Mouse (Mus musculus) limb, embryonic 11.5 days (tissue): ENCODE data around the gene Nos1. TPM values are rescaled to one million over a fixed set of nuclear protein-coding genes. Genes with fewer than 3 reads are reported as not detected.

Experiments used
- ATAC-seq: fragments of 200-750 bp; cut with Nextera tagmentation; 2 replicates; pipeline ENCODE4 v1.8.0; 2017; ENCODE audit warnings: low read depth; ENCODE audit not compliant: insufficient number of reproducible peaks, low FRiP score, low TSS enrichment
- DNase-seq: peaks from one replicate; pipeline ENCODE4 v3.0.0-alpha.2; 2015; ENCODE audit warnings: low spot score
- H3K27ac ChIP-seq: fragments of 300-500 bp; sonication (generic); replicated peaks from 2 replicates; pipeline ENCODE4 v1.5.1; 2014; ENCODE audit warnings: low read depth, mild to moderate bottlenecking, low read length
- H3K27me3 ChIP-seq: fragments of 300-500 bp; sonication (generic); 2 replicates; pipeline ENCODE4 v1.6.1; 2014; ENCODE audit warnings: mild to moderate bottlenecking, low read length, mixed read lengths; ENCODE audit not compliant: control insufficient read depth, insufficient read depth
- H3K36me3 ChIP-seq: fragments of 300-500 bp; sonication (generic); 2 replicates; pipeline ENCODE4 v1.6.1; 2014; ENCODE audit warnings: mild to moderate bottlenecking, low read length, moderate library complexity, mixed read lengths; ENCODE audit not compliant: control insufficient read depth, insufficient read depth
- H3K4me1 ChIP-seq: fragments of 300-500 bp; sonication (generic); 2 replicates; pipeline ENCODE4 v1.6.1; 2014; ENCODE audit warnings: low read length, mixed read lengths; ENCODE audit not compliant: control insufficient read depth, insufficient read depth
- H3K4me2 ChIP-seq: fragments of 300-500 bp; sonication (generic); 2 replicates; pipeline ENCODE4 v1.6.1; 2014; ENCODE audit warnings: low read depth, mild to moderate bottlenecking, moderate library complexity; ENCODE audit not compliant: severe bottlenecking
- H3K4me3 ChIP-seq: fragments of 300-500 bp; sonication (generic); 2 replicates; pipeline ENCODE4 v1.5.1; 2014; ENCODE audit warnings: low read depth, low read length
- H3K9ac ChIP-seq: fragments of 300-500 bp; sonication (generic); 2 replicates; pipeline ENCODE4 v1.6.1; 2014; ENCODE audit warnings: mild to moderate bottlenecking, low read length
- H3K9me3 ChIP-seq: fragments of 300-500 bp; sonication (generic); 2 replicates; pipeline ENCODE4 v1.6.1; 2016; ENCODE audit warnings: low read length; ENCODE audit not compliant: control insufficient read depth
- WGBS: fragments of 180-500 bp; shearing (Covaris S2); extraction: QIAGEN DNeasy Blood & Tissue Kit; methylation state at CpG from one replicate; pipeline ENCODE4 v1.1.7; 2014; 5-methylcytosine and 5-hydroxymethylcytosine counted together
- polyA plus RNA-seq: library from polyadenylated mRNA; unstranded; fragments of >200 nt; fragmentation: Nextera tagmentation; extraction: Ambion mirVana; gene quantifications from 2 replicates; pipeline ENCODE4 v1.2.1, GENCODE M21; 2014

The Nos1 gene
- polyA plus RNA-seq, 1 experiment from 2014 or later = 0.12 TPM

- Histone ChIP-seq H3K4me1 (no peaks in the 10 kb centered on the region), H3K36me3 (no peaks in the 10 kb centered on the region), H3K4me2 (no peak overlapping the region), H3K4me3 (no peak overlapping the region), H3K9me3 (no peaks in the 10 kb centered on the region), H3K27me3 (peaks cover 2% of the 10 kb centered on the region; the same call in 1 of the 2 replicates), H3K9ac (no peak overlapping the region), H3K27ac (no peak overlapping the region)
- DNase-seq (no peak), ATAC-seq (no peak)
- WGBS = 66% methylated on average over 16 of the region's 16 CpGs
Observed at GRCm38 (mm10) chr5:117936346-117936745, 155.5 kb downstream of the Nos1 start.

GRCm38 (mm10) chr5:117937186-117937585 lies 156.4 kb downstream of the Nos1 start:
- H3K9ac ChIP-seq = no peak overlapping the region
- ATAC-seq = no peak
- no peaks in the 10 kb centered on the region for H3K4me1 ChIP-seq
- no peak overlapping the region for H3K27ac ChIP-seq
- H3K9me3 ChIP-seq = no peaks in the 10 kb centered on the region
- H3K36me3 ChIP-seq = no peaks in the 10 kb centered on the region
- no peak overlapping the region for H3K4me2 ChIP-seq
- WGBS = 87% methylated on average over 3 of the region's 3 CpGs
- no peak for DNase-seq
- peaks cover 2% of the 10 kb centered on the region; the same call in 1 of the 2 replicates for H3K27me3 ChIP-seq
- no peak overlapping the region for H3K4me3 ChIP-seq

DNA sequence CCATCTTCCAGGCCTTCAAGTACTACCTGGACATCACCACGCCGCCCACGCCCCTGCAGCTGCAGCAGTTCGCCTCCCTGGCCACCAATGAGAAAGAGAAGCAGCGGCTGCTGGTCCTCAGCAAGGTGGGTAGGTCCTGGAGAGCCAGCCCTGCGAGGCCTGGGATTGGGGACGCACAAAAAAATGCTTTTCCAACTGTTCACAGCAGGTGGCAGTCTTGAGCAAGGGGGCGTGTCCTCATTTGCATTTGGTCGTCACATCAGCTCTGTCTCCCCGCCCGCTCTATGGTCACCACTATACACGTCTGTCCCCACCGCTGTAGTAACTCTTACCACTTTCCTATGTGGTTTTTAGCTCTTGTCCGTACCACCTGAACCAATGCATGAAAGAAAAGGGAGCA lies 157.3 kb downstream of the Nos1 start:
- DNase-seq (peak; percentile 91), ATAC-seq (peak; percentile 54; the same call in 1 of the 2 replicates)
- H3K9me3 ChIP-seq = no peaks in the 10 kb centered on the region
- 12% methylated on average over 14 of the region's 14 CpGs for WGBS
- no peaks in the 10 kb centered on the region for H3K36me3 ChIP-seq
- H3K4me1 ChIP-seq = no peaks in the 10 kb centered on the region
- H3K27ac ChIP-seq = no peak overlapping the region
- peaks cover 2% of the 10 kb centered on the region; the same call in 1 of the 2 replicates for H3K27me3 ChIP-seq
- no peak overlapping the region for H3K9ac ChIP-seq
- H3K4me3 ChIP-seq = 0 out of 2 replicates have a peak overlapping the region, but pooled peaks have one; percentile 14
- peak overlapping the region; percentile 36 for H3K4me2 ChIP-seq

DNA sequence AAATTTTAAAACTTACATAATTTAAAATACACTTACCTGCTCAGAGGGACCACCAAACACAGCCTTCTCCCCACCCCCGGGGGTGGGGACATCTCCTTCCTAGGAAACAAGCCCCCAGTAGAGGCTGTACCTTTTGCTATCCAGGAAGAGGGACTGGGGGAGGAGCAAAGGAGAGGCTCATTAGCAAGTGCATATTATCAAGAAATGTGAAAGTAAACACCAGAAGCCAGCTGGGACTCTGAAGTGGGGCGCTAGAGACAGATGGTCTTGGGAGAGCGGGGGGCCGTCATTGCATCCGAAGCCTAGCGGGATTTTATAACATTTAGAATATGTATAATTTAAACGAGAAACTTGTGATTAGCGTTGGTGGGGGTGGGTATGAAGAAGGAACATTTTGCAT lies 158.6 kb downstream of the Nos1 start:
- Histone ChIP-seq H3K4me2 (no peak overlapping the region), H3K9ac (no peak overlapping the region), H3K27ac (no peak overlapping the region), H3K4me3 (no peak overlapping the region), H3K4me1 (no peaks in the 10 kb centered on the region), H3K27me3 (peaks cover 2% of the 10 kb centered on the region; the same call in 1 of the 2 replicates), H3K9me3 (no peaks in the 10 kb centered on the region), H3K36me3 (no peaks in the 10 kb centered on the region)
- no peak for ATAC-seq
- DNase-seq = no peak
- WGBS = 87% methylated on average over 8 of the region's 8 CpGs

GRCm38 (mm10) chr5:117941552-117941951 lies 160.7 kb downstream of the Nos1 start:
- no peak overlapping the region for H3K27ac ChIP-seq
- no peaks in the 10 kb centered on the region for H3K36me3 ChIP-seq
- H3K4me1 ChIP-seq = no peaks in the 10 kb centered on the region
- 71% methylated on average over 3 of the region's 3 CpGs for WGBS
- H3K27me3 ChIP-seq = no peaks in the 10 kb centered on the region
- DNase-seq (no peak), ATAC-seq (no peak)
- no peak overlapping the region for H3K4me3 ChIP-seq
- no peak overlapping the region for H3K9ac ChIP-seq
- H3K9me3 ChIP-seq = no peaks in the 10 kb centered on the region
- H3K4me2 ChIP-seq = no peak overlapping the region

DNA sequence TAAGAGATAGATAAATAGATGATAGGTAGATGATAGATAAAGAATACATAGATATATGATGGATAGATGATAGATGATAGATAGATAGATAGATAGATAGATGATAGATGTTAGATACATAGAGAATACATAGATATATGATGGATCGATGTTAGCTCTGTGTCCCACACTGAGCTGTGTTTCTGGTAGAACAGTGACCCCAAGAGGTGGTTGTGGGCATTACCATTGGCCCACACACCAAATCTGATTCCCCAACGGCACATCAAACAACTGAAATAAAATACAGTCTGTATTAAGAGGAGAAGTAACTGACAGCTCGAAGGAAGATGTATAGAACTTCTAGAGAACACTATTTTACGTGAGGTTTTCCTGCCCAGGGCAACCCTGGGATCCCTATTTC lies 165.8 kb downstream of the Nos1 start:
- Histone ChIP-seq H3K4me1 (no peaks in the 10 kb centered on the region), H3K36me3 (no peaks in the 10 kb centered on the region), H3K9ac (no peak overlapping the region), H3K27ac (no peak overlapping the region), H3K9me3 (no peaks in the 10 kb centered on the region), H3K4me3 (no peak overlapping the region), H3K4me2 (no peak overlapping the region), H3K27me3 (no peaks in the 10 kb centered on the region)
- ATAC-seq (no peak), DNase-seq (peak; percentile 59)
- 32% methylated on average over 4 of the region's 4 CpGs for WGBS

GRCm38 (mm10) chr5:117949393-117949792 lies 168.6 kb downstream of the Nos1 start:
- Histone ChIP-seq H3K36me3 (no peaks in the 10 kb centered on the region), H3K4me3 (no peak overlapping the region), H3K4me1 (no peaks in the 10 kb centered on the region), H3K9me3 (no peaks in the 10 kb centered on the region), H3K4me2 (no peak overlapping the region), H3K27me3 (no peaks in the 10 kb centered on the region), H3K27ac (no peak overlapping the region), H3K9ac (no peak overlapping the region)
- WGBS = 83% methylated on average over 10 of the region's 10 CpGs
- DNase-seq (no peak), ATAC-seq (no peak)

- DNase-seq (no peak), ATAC-seq (no peak)
- Histone ChIP-seq H3K4me3 (no peak overlapping the region), H3K9me3 (no peaks in the 10 kb centered on the region), H3K27me3 (no peaks in the 10 kb centered on the region), H3K4me2 (no peak overlapping the region), H3K9ac (no peak overlapping the region), H3K36me3 (no peaks in the 10 kb centered on the region), H3K27ac (no peak overlapping the region), H3K4me1 (peaks cover 3% of the 10 kb centered on the region; the same call in 1 of the 2 replicates)
- 91% methylated on average over 12 of the region's 12 CpGs for WGBS
Observed at GRCm38 (mm10) chr5:117953893-117954292, 173.1 kb downstream of the Nos1 start.

DNA sequence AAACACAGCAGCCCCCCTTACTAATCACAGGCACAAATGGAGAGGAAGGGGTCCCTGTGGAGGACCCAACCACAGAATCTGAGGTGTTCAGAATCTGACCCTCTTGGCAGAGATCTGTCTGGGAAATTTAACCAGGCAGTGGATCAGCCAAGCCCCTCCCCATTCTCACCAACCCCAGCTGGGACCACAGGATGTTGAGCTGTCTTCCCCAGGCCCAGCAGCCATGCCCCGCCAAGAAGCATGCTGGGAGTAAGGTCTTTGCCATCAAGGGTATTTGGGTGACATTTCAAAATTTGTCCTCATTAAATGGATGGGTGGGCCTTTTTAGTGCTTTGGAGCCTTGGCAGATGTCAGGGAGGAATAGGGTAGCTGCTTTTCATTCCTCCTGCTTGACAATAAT lies 173.6 kb downstream of the Nos1 start:
- no peak overlapping the region for H3K4me2 ChIP-seq
- no peak for DNase-seq
- peaks cover 3% of the 10 kb centered on the region; the same call in 1 of the 2 replicates for H3K4me1 ChIP-seq
- H3K4me3 ChIP-seq = no peak overlapping the region
- H3K27ac ChIP-seq = no peak overlapping the region
- no peak for ATAC-seq
- no peaks in the 10 kb centered on the region for H3K27me3 ChIP-seq
- H3K9ac ChIP-seq = no peak overlapping the region
- no peaks in the 10 kb centered on the region for H3K9me3 ChIP-seq
- 81% methylated on average over 1 of the region's 1 CpGs for WGBS
- H3K36me3 ChIP-seq = no peaks in the 10 kb centered on the region
